Mouse (Mus musculus) lung, postnatal 4 days (tissue): ENCODE data around the gene Dnajc5.

Experiments
- DNase-seq, 2 experiments: peaks; one replicate each; pipeline ENCODE4 v3.0.0; 2021

The Dnajc5 gene

GRCm38 (mm10) chr2:181573961-181574360, 53.7 kb downstream of the Dnajc5 start:
- no peak for DNase-seq

- DNase-seq, result no peak
Measured at GRCm38 (mm10) chr2:181574921-181575545, 54.7 kb downstream of the Dnajc5 start.

GRCm38 (mm10) chr2:181576613-181577012, 56.3 kb downstream of the Dnajc5 start:
- DNase-seq, result no peak

GRCm38 (mm10) chr2:181577126-181577525, 56.8 kb downstream of the Dnajc5 start:
- no peak for DNase-seq

DNA sequence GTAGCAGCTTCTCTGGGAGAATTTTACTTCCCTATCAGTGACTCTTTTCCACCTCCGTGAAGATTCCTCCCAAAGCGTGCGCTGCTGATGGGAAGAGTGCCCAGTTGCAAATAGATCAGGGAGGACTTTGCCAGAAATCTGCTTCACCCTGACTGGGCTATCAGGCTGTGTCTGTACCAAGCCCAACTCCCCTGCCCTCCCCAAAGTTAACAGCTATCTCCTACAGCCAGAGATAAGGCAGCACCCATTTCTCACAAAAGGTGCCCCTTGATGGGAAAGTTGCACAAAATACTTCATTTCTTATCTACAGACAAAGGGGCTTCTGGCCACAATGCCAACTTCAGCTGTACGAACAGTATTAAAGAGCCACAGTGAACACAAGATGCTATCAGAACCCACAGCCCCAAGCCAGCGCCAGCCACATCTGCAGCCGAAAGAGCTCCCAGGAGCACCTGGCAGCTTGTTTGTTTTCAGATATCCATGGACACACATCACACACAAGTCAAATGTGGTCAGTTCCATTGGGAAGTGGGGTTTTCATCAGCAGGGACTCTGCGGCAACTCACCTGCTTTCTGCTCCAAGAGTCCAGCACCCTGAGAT, 57.8 kb downstream of the Dnajc5 start:
- no peak for DNase-seq

DNA sequence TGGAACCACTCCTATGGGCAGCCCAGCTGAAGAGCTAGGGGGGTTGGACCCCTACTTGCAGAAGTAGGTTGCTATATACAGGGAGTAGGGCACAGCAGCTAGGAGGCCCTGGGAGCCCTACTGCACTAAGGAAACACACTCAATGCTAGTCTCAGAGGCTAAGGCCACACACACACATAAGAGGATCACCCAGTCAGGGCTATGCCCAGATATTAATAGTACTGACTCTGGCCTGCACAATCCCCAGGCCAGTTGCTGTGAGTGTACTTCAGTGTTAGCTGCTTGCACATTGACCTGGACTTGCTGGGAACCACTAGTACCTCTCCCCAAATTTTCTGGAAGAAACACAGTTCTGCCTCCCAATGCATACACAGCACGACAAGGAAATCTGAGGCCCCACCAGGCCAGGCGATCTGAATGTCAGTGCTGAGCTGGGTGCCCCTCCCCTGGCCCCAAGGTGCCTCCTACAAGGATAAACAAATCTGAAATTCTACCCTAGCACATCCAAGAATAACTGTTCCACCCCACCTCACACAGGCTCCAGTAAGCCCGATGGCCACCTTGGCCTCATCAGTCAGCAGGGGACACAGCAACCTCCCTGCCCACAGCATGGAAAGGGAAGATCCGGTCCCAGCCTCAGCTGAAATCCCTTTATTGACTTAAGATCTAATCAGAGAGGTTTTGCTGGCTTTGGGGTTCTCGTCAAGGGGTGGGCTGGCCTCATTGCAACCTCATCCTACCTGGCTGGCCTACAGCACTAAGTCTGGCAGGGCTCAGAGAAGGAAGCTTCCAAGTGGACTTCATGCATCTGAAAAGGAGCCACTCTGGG, 58.7 kb downstream of the Dnajc5 start:
- DNase-seq, result no peak

GRCm38 (mm10) chr2:181579681-181580080, 59.4 kb downstream of the Dnajc5 start:
- no peak for DNase-seq

DNA sequence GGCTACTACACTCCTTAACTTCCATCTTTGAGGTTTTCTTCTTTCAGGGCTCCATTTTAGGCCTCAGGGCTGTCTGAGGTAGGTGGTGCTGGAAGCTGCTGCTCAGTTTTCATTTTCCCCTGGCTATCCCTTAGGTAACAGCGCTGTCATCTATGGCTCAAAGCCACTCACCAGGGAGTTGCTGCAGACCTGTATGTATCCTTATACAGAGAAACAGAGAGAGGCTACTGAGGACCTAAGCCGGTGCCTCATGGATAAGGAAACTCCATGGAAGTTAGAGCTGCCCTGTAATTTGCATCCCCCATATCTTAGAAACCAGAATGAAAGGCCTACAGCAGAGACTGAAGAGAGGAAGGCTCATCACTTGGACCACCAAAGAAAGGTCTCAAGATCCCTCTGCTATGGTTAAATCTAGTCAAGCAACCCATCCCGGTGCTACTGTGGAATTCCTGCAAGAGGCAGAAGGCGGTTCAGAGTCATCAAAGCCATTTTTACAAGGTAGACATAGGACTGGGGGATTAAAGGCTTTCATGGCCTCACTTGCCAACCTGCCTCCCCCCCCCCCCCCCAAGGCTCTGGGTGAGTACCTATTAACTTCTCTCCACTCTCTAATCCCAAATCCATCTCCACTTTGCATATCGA, 60.0 kb downstream of the Dnajc5 start:
- no peak for DNase-seq

GRCm38 (mm10) chr2:181581016-181581401, 60.7 kb downstream of the Dnajc5 start:
- peak; percentile 90 to 91 for DNase-seq

- DNase-seq, result peak; percentile 89 to 90
Measured at GRCm38 (mm10) chr2:181581402-181582120, 61.3 kb downstream of the Dnajc5 start.

DNA sequence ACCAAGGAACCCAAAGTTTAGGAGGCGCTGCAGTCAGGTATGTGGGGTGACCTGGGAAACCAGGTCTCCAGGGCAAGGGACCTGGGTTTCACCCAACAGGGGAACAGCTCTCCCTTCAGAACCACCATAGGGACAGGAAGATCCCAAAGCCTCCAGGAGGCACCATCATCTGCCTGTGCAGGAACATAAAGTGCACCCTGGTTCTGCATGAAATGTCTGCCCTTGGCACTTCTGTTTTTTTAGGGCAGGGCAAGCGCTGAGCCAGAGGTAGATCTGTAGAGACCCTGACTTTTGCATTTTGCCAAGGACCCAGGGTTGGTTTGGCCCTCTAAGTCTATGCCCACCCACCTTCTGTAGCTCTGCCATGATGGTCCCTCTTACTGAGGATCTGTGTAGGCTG, 62.1 kb downstream of the Dnajc5 start:
- DNase-seq, result peak in 1 of 2 experiments; percentile 20

GRCm38 (mm10) chr2:181582939-181583338, 62.7 kb downstream of the Dnajc5 start:
- no peak for DNase-seq

DNA sequence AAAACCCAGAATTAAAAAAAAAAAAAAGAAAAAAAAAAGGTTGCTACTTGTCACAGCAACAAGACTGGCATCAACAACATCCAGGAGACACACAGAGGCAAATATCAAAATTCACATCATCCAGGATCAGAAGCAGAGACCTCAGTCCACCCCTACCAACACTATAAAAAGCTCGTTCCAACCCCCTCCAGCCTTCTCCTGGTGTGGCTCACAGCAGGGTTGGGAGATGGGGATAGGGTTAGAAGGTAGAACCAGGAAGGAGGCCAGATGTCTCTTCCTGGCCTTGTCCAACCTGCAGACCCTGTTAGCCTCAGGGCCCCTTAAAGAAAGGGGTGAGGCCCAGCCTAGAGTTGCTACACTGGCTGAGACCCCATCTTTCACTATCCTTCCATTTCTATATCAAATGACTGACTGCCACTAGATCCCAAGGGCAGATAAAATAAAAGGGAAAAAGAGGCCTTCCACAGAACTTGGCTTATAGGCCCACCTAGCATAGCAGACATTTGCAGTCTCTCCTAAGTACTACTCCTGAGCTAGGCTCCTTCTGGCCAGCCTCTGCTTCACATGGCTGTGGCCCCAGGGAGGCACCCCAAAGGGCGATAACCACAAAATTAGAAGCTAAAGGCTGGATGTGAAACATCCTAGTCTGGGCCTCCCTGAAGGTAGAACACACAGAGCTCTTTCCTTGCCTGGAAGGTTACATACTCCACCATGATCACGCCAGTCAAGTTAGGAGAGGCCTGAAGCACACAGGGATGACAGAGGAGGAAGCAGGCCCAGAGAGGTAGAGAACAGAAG, 63.4 kb downstream of the Dnajc5 start:
- DNase-seq, result no peak

DNA sequence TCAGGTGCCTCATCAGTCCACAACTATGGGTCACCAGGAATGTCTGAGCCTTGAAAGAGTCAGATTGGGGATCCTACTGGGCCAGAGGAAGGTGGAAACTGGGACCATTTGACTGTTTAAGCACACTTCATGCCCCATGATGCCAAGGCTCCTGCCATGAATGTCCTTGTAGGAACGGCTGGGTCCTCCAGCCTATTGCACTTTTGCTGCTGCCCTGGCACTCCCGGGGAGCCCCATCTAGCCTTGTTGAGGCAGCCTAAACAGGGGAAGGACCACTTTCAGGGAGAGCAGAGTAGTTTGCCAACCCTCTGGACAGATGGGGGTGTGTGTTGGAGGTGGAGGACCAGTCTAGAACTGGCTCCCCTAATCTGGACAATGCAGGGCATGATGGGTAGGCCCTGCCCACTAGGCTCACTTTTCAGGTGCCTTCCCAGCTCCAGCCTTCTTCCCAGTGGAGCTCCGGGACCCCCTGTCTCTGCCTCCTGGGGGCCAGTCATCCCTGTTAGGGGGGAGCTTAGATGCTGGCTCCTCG, 64.2 kb downstream of the Dnajc5 start, which contains the start of gene Uckl1:
TSS of gene Uckl1 (minus strand) at position 482 of the 532 bp plus-strand sequence.
- peak in 1 of 2 experiments; percentile 21 for DNase-seq

GRCm38 (mm10) chr2:181585506-181585905, 65.2 kb downstream of the Dnajc5 start:
- DNase-seq, result no peak

- no peak for DNase-seq
Measured at GRCm38 (mm10) chr2:181586124-181586523, 65.8 kb downstream of the Dnajc5 start.

GRCm38 (mm10) chr2:181587796-181588195, 67.5 kb downstream of the Dnajc5 start:
- DNase-seq, result peak in 1 of 2 experiments; percentile 21

GRCm38 (mm10) chr2:181588229-181588780, 68.0 kb downstream of the Dnajc5 start:
- DNase-seq, result peak in 1 of 2 experiments; percentile 22

DNA sequence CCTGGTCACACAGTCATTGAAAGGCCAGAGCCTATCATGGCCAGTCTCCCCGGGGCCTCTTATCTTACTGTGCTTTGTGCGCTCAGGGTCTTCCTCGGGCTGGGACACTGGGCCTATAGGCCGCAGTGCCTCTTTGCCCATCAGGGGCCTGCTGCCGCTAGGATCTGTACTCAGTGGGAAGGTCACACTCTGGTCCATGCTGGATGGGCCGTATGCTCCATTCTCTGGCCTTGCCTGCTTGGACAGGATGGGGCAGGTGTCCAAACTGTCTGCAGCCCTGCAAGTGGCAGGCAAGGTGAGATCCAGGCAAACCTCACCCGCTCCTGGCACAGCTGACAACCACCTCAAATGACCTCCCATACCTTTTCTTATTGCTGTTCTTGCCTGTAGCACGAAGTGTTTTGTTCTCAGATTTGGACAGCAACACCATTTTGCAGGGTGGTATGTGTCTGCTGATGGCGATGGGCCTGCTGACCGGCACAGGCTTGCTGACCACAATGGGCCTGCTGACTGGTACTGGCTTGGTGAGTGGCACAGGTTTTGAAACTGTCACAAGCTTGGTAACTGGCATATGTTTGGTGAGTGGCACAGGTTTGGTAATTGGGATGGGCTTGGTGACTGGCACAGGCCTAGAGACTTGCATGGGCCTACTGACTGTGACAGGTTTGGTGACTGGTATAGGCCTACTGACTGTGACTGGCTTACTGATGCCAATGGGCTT, 68.9 kb downstream of the Dnajc5 start:
- DNase-seq, result no peak

GRCm38 (mm10) chr2:181589732-181590105, 69.4 kb downstream of the Dnajc5 start:
- DNase-seq, result peak in 1 of 2 experiments; percentile 23
